Mouse (Mus musculus) embryo, embryonic 10.5 days (tissue): ENCODE measurements around the gene Hamp.

Experiments used
- DNase-seq: peaks from one replicate; pipeline ENCODE4 v3.0.0-alpha.2; 2015; ENCODE audit warnings: low spot score

Hamp gene

GRCm38 (mm10) chr7:30908277-30908991, 35.4 kb downstream of the Hamp start:
- peak; percentile 84 for DNase-seq

- no peak for DNase-seq
Observed at GRCm38 (mm10) chr7:30904042-30904441, 39.8 kb downstream of the Hamp start.

- no peak for DNase-seq
Observed at GRCm38 (mm10) chr7:30895217-30895616, 48.6 kb downstream of the Hamp start.

GRCm38 (mm10) chr7:30892515-30892914, 51.3 kb downstream of the Hamp start:
- no peak for DNase-seq
